Mouse (Mus musculus): ENCODE measurements at regions not wholly inside any gene's neighbourhood (a gene's known extent, or its start where the extent isn't known, plus 50 kb on each side); places are given as distances from the start of the nearest gene placed in this dataset.

DNA sequence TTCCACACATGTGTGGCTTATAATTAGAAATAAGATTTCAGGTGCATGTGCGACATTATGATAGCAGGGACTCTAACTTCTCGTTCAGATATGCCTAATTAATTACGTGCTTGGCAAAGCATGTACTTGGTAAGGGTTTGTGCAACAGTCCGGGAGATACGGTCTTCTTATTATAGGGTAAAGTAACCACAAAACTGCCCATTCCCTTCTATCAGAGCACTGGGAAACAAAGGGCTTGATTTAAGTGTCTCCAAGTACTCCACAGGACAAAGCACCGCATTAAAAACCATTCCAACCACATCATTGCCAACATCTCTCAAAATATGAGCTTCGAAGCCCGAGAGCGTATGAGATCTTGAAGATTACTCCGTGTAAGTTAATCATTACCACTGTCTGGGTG is 64.2 kb upstream of the Tmtc2 start:
- no peak for TF ChIP-seq POLR2A (IDR thresholded peaks at IDR 0.05; ENCODE audit: borderline replicate concordance, extremely low read depth, insufficient read depth, insufficient read length, poor library complexity, severe bottlenecking)
- TF ChIP-seq CTCF (IDR thresholded peaks at IDR 0.05; ENCODE audit: borderline replicate concordance, extremely low read depth, insufficient read depth, insufficient read length), result no peak
